Mouse (Mus musculus) spleen, postnatal 14 days (tissue): ENCODE data around the gene Nf1.

Experiments
- DNase-seq, 2 experiments: peaks; one replicate each; pipeline ENCODE4 v3.0.0; 2021 to 2022; ENCODE audit warnings: low spot score in 2 of 2

The Nf1 gene

DNA sequence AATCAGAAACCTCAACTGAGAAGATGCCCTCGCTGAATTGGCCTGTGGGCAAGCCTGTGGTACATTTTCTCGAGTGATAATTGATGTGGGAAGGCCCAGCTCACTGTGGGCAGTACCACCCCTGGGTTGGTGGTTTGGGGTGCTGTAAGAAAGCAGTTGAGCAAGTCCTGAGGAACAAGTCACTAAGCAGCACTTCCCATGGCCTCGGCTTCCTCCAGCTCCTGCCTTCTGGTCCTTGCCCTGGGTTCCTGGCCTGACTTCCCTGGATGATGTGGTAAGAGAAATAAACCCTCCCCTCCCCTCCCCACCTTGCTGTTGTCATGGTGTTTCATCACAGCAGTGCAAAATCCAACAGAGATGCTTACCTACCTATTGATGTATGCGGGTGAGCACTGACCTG lies 11.4 kb upstream of the Nf1 start:
- no peak for DNase-seq

DNA sequence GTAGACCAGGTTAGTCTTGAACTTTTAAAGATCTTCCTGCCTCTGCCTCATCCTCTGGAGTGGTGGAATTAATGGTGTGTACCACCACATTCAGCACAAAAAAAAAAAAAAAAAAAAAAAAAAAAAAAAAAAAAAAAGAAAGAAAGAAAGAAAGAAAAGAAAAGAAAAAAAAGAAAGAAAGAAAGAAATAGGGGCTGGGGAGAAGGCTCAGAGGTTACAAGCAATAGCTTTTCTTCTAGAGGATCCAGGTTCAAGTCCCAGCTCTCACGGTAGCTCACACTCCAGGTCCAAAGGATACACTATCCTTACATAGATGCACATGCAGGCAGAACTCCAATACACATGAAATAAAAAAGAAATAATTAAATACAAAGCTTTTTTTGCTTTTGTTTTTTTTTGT lies 9.9 kb upstream of the Nf1 start:
- no peak for DNase-seq

- DNase-seq, result no peak
These were observed 4.4 kb upstream of the Nf1 start for GRCm38 (mm10) chr11:79335077-79335476.

DNA sequence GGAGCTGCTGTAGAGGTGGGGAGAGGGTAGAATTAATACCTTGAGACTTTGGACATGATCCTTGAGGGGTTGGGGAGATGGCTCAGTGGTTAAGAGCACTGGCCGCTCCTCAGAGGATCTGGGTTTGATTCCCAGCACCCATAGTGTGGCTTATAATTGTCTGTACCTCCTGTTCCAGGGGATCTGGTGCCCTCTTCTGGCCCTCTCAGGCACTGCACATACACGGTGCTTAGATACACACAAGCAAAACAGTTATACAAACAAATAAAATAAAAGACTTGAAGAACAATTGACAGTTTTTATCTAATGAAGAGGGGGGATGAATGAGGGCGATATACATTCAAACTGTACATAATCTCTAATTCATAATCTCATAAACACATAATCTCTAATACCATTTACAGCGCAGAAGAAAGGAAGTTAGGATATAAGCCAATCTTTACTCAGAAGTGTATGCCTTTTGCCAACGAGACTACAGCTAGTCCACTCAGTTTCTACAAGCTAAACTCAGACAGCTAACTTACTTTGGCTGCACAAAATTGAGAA lies 2.7 kb upstream of the Nf1 start:
- peak in 1 of 2 experiments; percentile 24 for DNase-seq

- no peak for DNase-seq
These were observed 872 bp upstream of the Nf1 start for GRCm38 (mm10) chr11:79338621-79339020.

GRCm38 (mm10) chr11:79339808-79340781 lies 602 bp downstream of the Nf1 start:
- no peak for DNase-seq

- no peak for DNase-seq
These were observed 17.5 kb downstream of the Nf1 start for GRCm38 (mm10) chr11:79356995-79357394.

GRCm38 (mm10) chr11:79357397-79357796 lies 17.9 kb downstream of the Nf1 start:
- no peak for DNase-seq

- DNase-seq, result no peak
These were observed 25.5 kb downstream of the Nf1 start for GRCm38 (mm10) chr11:79364956-79365355.

GRCm38 (mm10) chr11:79366284-79366683 lies 26.8 kb downstream of the Nf1 start:
- DNase-seq, result no peak

- DNase-seq, result no peak
These were observed 33.5 kb downstream of the Nf1 start for GRCm38 (mm10) chr11:79373031-79373430.

- DNase-seq, result peak; percentile 64 to 83
These were observed 58.8 kb downstream of the Nf1 start for GRCm38 (mm10) chr11:79398336-79398735.

- DNase-seq, result no peak
These were observed 64.3 kb downstream of the Nf1 start for GRCm38 (mm10) chr11:79403625-79404319.

DNA sequence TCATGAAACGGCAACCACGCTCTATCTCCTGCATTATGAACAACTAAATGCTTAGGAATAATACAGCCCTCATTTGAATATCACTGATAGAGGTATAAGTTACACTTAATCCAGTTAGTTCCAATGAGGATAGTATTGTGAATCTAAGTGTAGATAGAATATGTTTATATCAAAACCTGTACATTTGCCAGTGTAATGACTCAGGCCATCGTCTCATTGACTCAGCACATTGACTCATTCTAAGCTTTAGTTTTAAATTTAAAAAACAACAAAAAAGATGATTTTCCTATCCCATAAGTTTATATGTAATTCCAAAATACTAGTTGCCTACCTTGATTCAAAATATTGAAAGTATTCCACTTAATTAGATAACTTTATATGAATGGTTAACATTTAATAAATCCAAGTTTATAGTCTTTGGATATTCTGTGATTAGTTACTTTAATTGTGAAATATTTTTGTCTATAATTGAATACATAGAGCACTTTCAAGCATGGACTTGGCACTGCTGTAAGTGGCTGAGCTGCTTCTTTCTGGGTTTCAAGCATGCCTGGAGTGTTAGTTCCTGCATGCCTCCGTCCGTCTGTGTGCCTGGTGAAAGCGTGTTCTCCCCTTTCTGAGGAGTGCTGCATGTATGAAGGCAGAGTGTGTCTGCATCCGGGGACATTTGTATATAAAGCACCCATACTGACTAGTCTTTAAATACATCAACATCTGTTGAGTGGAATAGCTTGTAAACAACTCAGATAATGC lies 74.4 kb downstream of the Nf1 start:
- DNase-seq, result no peak

DNA sequence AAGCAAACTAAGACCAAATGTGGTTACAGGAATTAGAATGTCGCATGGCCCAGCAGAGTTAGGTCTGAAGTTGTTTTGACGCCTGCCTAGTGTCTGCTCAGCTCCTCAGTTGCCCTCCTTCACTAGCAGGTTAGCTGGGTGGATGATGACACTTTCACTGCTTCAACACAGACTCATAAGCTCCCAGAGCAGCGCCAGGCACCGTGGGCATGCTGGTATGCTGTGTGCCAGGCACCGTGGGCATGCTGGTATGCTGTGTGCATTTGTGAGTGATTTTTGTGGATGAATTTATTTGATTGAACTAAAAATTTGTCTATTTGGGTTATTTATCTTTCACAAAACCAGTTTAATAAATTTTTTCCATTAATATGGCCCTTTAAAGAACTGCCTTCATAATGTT lies 83.0 kb downstream of the Nf1 start:
- DNase-seq, result no peak

GRCm38 (mm10) chr11:79426571-79426970 lies 87.1 kb downstream of the Nf1 start:
- DNase-seq, result no peak

GRCm38 (mm10) chr11:79427638-79428037 lies 88.1 kb downstream of the Nf1 start:
- DNase-seq, result peak in 1 of 2 experiments; percentile 4

DNA sequence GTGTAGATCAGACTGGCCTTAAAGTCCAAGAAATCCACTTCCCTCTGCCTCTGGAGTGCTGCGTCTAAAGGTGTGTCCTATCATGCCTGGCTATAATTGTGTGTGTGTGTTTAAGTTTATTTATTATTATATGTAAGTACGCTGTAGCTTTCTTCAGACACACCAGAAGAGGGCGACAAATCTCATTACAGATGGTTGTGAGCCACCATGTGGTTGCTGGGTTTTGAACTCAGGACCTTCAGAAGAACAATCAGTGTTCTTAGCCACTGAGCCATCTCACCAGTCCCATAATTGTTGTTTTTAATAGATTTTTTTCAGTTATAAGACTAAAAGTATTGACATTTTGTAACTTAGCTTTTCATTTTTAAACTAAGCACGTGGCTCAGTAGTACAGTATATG lies 95.8 kb downstream of the Nf1 start:
- DNase-seq, result no peak

- no peak for DNase-seq
These were observed 108.9 kb downstream of the Nf1 start for GRCm38 (mm10) chr11:79448361-79448760.

DNA sequence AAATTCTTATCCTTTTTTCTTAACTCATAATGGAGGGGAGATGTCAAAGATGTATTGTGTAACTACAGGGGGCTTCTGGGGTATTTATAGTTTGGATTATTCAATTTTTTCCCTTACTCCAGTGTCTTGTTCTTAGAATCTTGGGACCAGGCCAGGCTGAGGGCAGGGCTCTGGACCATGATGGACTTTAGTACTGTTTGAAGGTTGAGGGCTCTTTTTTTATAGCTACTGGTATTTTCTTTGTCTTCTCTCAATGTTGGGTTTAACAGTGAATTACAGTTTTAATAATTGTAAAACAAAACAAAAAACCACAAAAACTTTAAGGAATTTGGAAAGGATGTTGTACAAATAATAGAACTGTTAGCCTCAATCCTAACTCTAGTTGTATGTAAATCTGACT lies 113.5 kb downstream of the Nf1 start:
- no peak for DNase-seq

GRCm38 (mm10) chr11:79457928-79458327 lies 118.4 kb downstream of the Nf1 start:
- DNase-seq, result no peak

DNA sequence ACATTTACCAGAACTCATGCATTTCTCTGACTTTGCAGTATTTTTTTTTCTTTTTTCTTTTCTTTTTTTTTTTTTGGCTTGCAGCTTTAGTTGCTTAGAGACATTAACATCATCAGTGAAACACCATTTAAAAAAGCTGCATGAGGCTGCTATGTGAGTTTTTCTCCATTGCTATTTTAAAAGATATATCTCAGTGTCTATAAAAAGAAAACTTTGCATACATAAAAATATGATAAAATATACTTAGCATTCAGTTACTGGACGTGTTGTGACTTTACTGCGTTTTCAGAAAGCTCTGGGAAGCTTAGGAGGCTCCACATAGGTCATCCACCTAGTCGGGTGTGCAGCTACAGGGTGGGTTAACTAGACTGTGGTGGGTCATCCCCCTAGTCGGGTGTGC lies 120.4 kb downstream of the Nf1 start:
- no peak for DNase-seq
